Mouse (Mus musculus) hindbrain, embryonic 13.5 days (tissue): ENCODE data around the gene Numbl. TPM values are rescaled to one million over a fixed set of nuclear protein-coding genes. Genes with fewer than 3 reads are reported as not detected.

Source experiments
- ATAC-seq: fragments of 200-750 bp; cut with Nextera tagmentation; 2 replicates; pipeline ENCODE4 v1.8.0; 2017; ENCODE audit warnings: moderate TSS enrichment; ENCODE audit not compliant: low FRiP score
- H3K27ac ChIP-seq: fragments of 300-500 bp; sonication (generic); 2 replicates; pipeline ENCODE4 v1.5.1; 2015; ENCODE audit warnings: inconsistent platforms, mild to moderate bottlenecking, moderate library complexity
- H3K27me3 ChIP-seq: fragments of 300-500 bp; sonication (generic); 2 replicates; pipeline ENCODE4 v1.6.1; 2015; ENCODE audit warnings: mild to moderate bottlenecking, inconsistent platforms
- H3K36me3 ChIP-seq: fragments of 300-500 bp; sonication (generic); 2 replicates; pipeline ENCODE4 v1.6.1; 2015; ENCODE audit warnings: mild to moderate bottlenecking, inconsistent platforms
- H3K4me1 ChIP-seq: fragments of 300-500 bp; sonication (generic); replicated peaks from 2 replicates; pipeline ENCODE4 v1.6.1; 2015; ENCODE audit warnings: inconsistent platforms
- H3K4me2 ChIP-seq: fragments of 300-500 bp; sonication (generic); 2 replicates; pipeline ENCODE4 v1.6.1; 2015; ENCODE audit warnings: inconsistent platforms, mild to moderate bottlenecking, moderate library complexity
- H3K4me3 ChIP-seq: fragments of 300-500 bp; sonication (generic); 2 replicates; pipeline ENCODE4 v1.5.1; 2015; ENCODE audit warnings: mild to moderate bottlenecking, inconsistent platforms
- H3K9ac ChIP-seq: fragments of 300-500 bp; sonication (generic); 2 replicates; pipeline ENCODE4 v1.6.1; 2015; ENCODE audit warnings: mild to moderate bottlenecking, inconsistent platforms
- H3K9me3 ChIP-seq: fragments of 300-500 bp; sonication (generic); 2 replicates; pipeline ENCODE4 v1.6.1; 2016; ENCODE audit warnings: inconsistent platforms
- WGBS: fragments of 180-500 bp; shearing (Covaris S2); methylation state at CpG from one replicate; pipeline ENCODE4 v1.1.7; 2015; 5-methylcytosine and 5-hydroxymethylcytosine counted together
- polyA plus RNA-seq: library from polyadenylated mRNA; unstranded; fragments of >200 nt; fragmentation: Nextera tagmentation; extraction: Ambion mirVana; gene quantifications from 2 replicates; pipeline ENCODE4 v1.2.1, GENCODE M21; 2015

Gene Numbl
- polyA plus RNA-seq, 1 experiment from 2014 or later: 48.4 TPM

- H3K9ac ChIP-seq: peak overlapping the region; percentile 46; the same call in 1 of the 2 replicates
- H3K4me1 ChIP-seq: peaks cover 63% of the 10 kb centered on the region
- H3K9me3 ChIP-seq: no peaks in the 10 kb centered on the region
- peak overlapping the region; percentile 48 for H3K4me2 ChIP-seq
- H3K27me3 ChIP-seq: peaks cover 100% of the 10 kb centered on the region
- H3K4me3 ChIP-seq: peak overlapping the region; percentile 25
- ATAC-seq: no peak
- no peak overlapping the region for H3K27ac ChIP-seq
- 4% methylated on average over 45 of the region's 45 CpGs for WGBS
- no peaks in the 10 kb centered on the region for H3K36me3 ChIP-seq
Measured at GRCm38 (mm10) chr7:27329326-27329947, 71.2 kb downstream of the Numbl start.

DNA sequence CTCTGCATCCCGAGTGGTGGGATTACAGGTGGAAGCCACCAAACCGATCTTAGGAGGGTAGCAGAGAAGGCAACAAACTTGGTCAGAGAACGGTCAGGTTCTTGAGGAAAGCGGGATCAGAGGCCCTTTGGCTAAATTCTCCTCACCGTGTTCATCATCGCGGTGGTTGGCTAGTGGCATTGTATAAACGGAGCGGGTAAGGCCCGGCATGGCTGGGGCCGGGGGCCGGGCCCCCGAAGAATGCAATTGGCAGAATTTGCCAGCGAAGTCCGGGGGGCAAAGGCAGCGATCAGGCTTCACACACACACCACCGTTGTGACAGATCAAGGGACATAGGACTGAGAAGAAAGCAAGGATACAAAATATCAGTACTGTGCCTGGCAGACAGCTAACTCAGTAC, 71.7 kb downstream of the Numbl start:
- Histone ChIP-seq H3K9ac (no peak overlapping the region), H3K27ac (no peak overlapping the region), H3K27me3 (peaks cover 100% of the 10 kb centered on the region), H3K36me3 (no peaks in the 10 kb centered on the region), H3K9me3 (no peaks in the 10 kb centered on the region), H3K4me1 (peaks cover 64% of the 10 kb centered on the region), H3K4me3 (peak overlapping the region; percentile 35; the same call in 1 of the 2 replicates), H3K4me2 (no peak overlapping the region)
- 24% methylated on average over 17 of the region's 17 CpGs for WGBS
- no peak for ATAC-seq

DNA sequence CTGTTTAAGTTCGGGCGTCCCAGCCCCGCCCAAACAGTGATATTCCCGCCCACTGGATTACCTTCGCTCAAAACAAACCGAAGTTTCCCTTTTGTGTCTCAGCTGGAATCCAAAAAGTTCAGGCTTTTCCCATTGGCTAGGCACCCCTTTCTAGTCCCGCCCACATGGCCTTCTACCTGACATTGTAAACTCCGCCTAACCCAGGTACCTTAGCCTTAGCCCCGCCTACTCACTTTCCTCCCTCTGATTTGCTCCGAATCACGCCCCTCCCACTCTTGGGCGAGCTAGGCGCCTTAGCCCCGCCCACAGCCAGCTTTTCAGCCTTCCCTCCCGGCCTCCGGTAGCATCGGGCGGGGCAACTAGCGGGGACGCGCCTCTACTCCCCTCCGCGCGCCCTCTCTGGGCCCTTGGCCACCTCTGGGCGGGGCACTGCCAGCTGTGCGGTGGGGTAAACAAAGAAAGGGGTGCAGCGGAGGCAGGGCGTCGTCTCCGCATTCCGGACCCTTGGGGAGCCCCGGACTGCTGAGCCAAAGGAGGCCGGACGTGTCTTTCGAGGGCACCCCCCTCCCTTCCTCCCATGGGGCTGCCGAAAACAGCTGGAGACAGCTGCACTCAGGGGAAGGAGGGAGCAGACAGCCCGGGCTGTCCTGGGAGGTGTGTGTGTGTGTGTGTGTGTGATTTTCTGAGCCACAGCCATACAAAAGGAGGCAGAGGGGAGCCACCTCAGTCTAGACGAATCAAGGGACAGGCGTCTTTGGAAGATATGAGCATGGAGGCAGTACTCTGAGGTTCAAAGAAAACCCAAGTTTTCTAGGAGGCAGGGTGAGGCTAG, 72.7 kb downstream of the Numbl start:
- Histone ChIP-seq H3K4me2 (peak overlapping the region; percentile 55), H3K36me3 (no peaks in the 10 kb centered on the region), H3K9me3 (no peaks in the 10 kb centered on the region), H3K27me3 (peaks cover 99% of the 10 kb centered on the region), H3K4me3 (peak overlapping the region; percentile 35), H3K9ac (peak overlapping the region; percentile 39; the same call in 1 of the 2 replicates), H3K27ac (no peak overlapping the region), H3K4me1 (peaks cover 59% of the 10 kb centered on the region)
- no peak for ATAC-seq
- under 1% methylated on average over 39 of the region's 39 CpGs for WGBS

DNA sequence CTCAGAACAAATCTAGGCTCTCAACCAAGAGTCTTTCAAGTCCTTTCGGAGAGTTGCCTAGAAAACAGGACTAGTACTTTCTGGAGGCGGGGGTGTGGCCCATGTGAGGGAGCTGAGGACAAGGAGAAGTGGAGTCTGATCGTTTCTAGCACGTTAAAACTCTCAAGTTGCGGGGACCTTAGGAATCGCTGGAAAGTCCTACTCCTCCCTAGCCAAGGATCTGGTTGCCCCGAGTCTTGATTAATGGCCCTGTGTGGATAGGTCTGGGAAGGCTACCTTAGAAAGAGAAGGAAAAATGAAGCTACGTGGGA, 73.3 kb downstream of the Numbl start:
- Histone ChIP-seq H3K27me3 (peaks cover 98% of the 10 kb centered on the region), H3K27ac (no peak overlapping the region), H3K9me3 (no peaks in the 10 kb centered on the region), H3K4me2 (no peak overlapping the region), H3K4me3 (0 out of 2 replicates have a peak overlapping the region, but pooled peaks have one; percentile 48), H3K9ac (no peak overlapping the region), H3K36me3 (no peaks in the 10 kb centered on the region), H3K4me1 (peaks cover 58% of the 10 kb centered on the region)
- ATAC-seq: no peak
- 5% methylated on average over 8 of the region's 8 CpGs for WGBS

Other genes with a start within 250 kb of the Numbl start
- gene Cyp2a12, start 229.4 kb upstream of the Numbl start, polyA plus RNA-seq: not detected in 2 replicates
- 0.12 TPM in 1 of 2 replicates, not detected in the other for gene Cyp2f2, start 138.5 kb upstream of the Numbl start, polyA plus RNA-seq
- 0.17 and 0.19 TPM in 2 replicates for gene Cyp2t4, start 104.7 kb upstream of the Numbl start, polyA plus RNA-seq
- gene Egln2, start 91.6 kb upstream of the Numbl start, polyA plus RNA-seq: 89.9 and 92.1 TPM in 2 replicates
- 119 and 123 TPM in 2 replicates for gene Rab4b, start 79.5 kb upstream of the Numbl start, polyA plus RNA-seq
- gene Gm21983, start 77.3 kb upstream of the Numbl start, polyA plus RNA-seq: 1.2 TPM in 1 of 2 replicates, not detected in the other
- gene Mia, start 77.3 kb upstream of the Numbl start, polyA plus RNA-seq: 10.8 and 11.3 TPM in 2 replicates
- 3.5 and 4.5 TPM in 2 replicates for gene BC024978, start 62.7 kb upstream of the Numbl start, polyA plus RNA-seq
- gene Snrpa, start 62.2 kb upstream of the Numbl start, polyA plus RNA-seq: 208 and 211 TPM in 2 replicates
- 6.1 and 6.5 TPM in 2 replicates for gene Itpkc, start 29.8 kb upstream of the Numbl start, polyA plus RNA-seq
- gene Coq8b, start 25.4 kb upstream of the Numbl start, polyA plus RNA-seq: 23.8 and 24.9 TPM in 2 replicates
- gene Ltbp4, start 79.3 kb downstream of the Numbl start, polyA plus RNA-seq: 5.4 and 6.0 TPM in 2 replicates
- 61.8 and 62.5 TPM in 2 replicates for gene Shkbp1, start 97.6 kb downstream of the Numbl start, polyA plus RNA-seq
- gene Gm20479, start 99.0 kb downstream of the Numbl start, polyA plus RNA-seq: not detected in 2 replicates
- 2.2 and 2.6 TPM in 2 replicates for gene Sptbn4, start 189.3 kb downstream of the Numbl start, polyA plus RNA-seq
- gene Blvrb, start 189.5 kb downstream of the Numbl start, polyA plus RNA-seq: 18.7 and 19.3 TPM in 2 replicates
- gene Sertad3, start 215.3 kb downstream of the Numbl start, polyA plus RNA-seq: 13.0 and 13.4 TPM in 2 replicates
- gene Sertad1, start 228.5 kb downstream of the Numbl start, polyA plus RNA-seq: 10.7 and 11.8 TPM in 2 replicates
- gene Prx, start 240.9 kb downstream of the Numbl start, polyA plus RNA-seq: 1.4 and 1.5 TPM in 2 replicates